Mouse (Mus musculus) heart, postnatal 0 days (tissue): ENCODE data around the gene Bcas1.

Experiments
- CTCF ChIP-seq: IDR thresholded peaks from 2 replicates; pipeline ENCODE4 v1.5.1; 2016; ENCODE audit warnings: antibody characterized with exemption, control low read depth, low read depth
- EP300 ChIP-seq: IDR thresholded peaks from 2 replicates; pipeline ENCODE4 v1.6.1; 2016; ENCODE audit warnings: antibody characterized with exemption, low read depth

DNA sequence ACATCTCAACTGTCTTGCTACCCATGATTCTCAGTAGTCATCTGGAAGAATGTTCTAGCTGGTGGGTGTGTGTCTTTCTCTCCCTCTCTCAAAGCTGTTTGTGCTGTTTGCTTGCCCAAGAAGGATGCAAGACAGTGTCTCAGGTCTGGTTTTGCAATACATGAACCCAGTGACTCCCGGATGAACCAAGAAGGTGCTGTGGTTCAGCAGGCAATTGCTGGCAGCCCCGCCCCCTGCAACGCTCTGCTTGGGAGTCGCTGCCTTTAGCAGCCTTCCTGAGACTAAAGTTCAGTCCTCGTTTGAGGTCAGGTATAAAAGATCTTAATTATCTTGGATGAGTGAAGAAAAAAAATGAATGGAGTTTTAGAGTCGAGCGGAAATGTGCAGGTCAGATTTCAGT lies 34.0 kb upstream of the Bcas1 start:
- TF ChIP-seq CTCF = no peak
- TF ChIP-seq EP300 = no peak
